Mouse (Mus musculus) left cerebral cortex, adult 9 months (tissue): ENCODE data around the gene Grhl1.
"Not testable (repeated sequence)": the region's sequence is repeated elsewhere in the genome, so short reads cannot be mapped to it uniquely, and the experiment has no call there.

Experiments
- DNase-seq, 2 experiments: peaks; one replicate each; pipeline ENCODE4 v3.0.0; 2022; ENCODE audit warnings: low spot score in 2 of 2

The Grhl1 gene

DNA sequence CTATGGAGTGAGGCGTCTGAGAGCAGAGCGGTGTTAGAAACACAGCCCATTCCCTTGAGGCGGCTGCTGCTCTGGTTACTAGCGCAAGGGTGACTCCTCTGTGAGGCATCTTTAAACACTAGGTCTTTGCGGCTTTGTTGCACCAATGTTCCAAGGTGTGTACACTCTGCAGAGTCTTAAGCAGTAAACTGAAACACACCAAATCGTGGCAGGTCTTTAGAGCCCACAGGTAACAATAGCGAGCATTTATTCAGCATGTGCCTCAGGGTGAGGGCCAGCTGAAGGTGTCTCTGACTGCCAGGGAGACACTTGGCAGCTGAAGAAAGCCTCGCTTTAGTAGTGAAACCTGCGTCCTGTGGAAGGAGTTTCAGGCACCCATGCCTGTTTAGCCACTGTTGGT lies 20.0 kb downstream of the Grhl1 start:
- DNase-seq = no peak

- DNase-seq = peak in 1 of 2 experiments; percentile 59
Measured at GRCm38 (mm10) chr12:24592956-24593672, 21.0 kb downstream of the Grhl1 start.

GRCm38 (mm10) chr12:24597376-24597775 lies 25.3 kb downstream of the Grhl1 start:
- DNase-seq = no peak

- DNase-seq = no peak
Measured at GRCm38 (mm10) chr12:24599366-24599895, 27.3 kb downstream of the Grhl1 start.

GRCm38 (mm10) chr12:24600074-24600473 lies 28.0 kb downstream of the Grhl1 start:
- DNase-seq = no peak

- peak; percentile 35 to 87 for DNase-seq
Measured at GRCm38 (mm10) chr12:24600806-24601205, 28.7 kb downstream of the Grhl1 start.

DNA sequence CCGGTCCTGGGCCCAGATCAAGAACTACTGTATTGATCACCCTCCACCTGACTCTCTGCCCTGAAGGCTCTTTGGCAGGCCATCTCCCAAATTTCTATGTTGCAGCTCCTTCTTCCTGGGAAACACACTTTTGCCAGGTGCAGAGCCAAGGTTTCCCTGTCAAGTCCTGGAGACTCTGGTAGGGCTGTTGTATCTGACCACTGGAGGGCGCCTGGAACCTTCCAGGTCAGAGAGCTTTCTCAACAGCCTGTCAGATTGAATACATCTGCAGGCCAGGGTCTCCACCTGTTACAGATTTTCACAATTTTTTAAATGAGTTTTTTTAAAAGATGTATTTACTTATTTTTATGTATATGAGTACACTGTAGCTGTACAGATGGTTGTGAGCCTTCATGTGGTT lies 31.2 kb downstream of the Grhl1 start:
- peak in 1 of 2 experiments; percentile 69 for DNase-seq

DNA sequence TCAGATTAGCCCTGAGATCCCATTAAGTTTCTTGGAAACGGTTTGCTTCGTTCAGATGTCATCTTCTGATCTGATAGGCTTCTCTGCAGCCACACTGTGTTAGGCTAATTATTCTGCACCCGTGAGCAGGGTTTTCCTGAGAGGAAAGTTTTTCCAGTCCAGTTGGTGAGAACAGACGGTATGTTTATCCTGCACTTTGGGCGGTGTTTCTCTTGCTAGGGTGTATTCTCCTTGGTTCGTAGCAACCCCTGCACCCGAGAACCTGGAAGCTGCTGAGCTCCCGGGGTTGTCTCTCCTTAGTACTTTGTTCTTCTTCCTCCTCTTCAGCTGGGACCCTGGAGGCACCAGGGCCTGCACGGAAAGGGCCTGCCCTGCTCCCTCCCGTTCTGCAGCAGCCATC lies 34.1 kb downstream of the Grhl1 start:
- no peak for DNase-seq

GRCm38 (mm10) chr12:24612591-24612990 lies 40.5 kb downstream of the Grhl1 start:
- no peak for DNase-seq

DNA sequence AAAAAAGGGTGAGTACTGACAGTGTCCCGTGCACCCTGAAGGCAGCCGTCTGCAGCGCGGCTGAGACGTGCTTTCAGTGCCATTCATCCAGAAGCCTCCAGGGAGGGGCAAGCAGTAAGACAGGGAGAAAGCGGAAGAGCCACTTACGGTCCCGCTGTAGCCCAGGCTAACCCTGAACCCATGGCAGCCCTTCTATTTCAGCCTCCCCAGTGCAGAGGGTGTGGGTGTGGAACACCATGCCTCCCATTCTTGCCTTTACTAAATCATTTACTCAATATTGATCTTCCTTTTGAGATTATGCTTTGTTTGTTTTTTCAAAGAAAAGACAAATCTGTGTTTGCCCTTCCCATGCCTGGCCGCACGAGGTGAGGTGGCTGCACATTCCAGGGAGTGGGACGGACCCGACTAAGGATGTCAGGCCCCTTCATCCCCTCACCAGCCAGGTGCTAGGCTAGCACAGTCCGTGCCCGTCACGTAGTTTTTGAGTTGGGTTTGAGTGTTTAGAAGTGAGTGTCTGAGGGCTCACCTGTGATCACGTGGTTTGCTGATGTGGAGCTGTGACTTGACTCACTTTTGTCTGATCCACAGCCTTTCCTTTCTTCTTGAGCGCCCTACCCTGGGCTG lies 42.5 kb downstream of the Grhl1 start:
- no peak for DNase-seq

- no peak for DNase-seq
Measured at GRCm38 (mm10) chr12:24615140-24615539, 43.1 kb downstream of the Grhl1 start.

GRCm38 (mm10) chr12:24619436-24619835 lies 47.4 kb downstream of the Grhl1 start:
- DNase-seq = no peak

DNA sequence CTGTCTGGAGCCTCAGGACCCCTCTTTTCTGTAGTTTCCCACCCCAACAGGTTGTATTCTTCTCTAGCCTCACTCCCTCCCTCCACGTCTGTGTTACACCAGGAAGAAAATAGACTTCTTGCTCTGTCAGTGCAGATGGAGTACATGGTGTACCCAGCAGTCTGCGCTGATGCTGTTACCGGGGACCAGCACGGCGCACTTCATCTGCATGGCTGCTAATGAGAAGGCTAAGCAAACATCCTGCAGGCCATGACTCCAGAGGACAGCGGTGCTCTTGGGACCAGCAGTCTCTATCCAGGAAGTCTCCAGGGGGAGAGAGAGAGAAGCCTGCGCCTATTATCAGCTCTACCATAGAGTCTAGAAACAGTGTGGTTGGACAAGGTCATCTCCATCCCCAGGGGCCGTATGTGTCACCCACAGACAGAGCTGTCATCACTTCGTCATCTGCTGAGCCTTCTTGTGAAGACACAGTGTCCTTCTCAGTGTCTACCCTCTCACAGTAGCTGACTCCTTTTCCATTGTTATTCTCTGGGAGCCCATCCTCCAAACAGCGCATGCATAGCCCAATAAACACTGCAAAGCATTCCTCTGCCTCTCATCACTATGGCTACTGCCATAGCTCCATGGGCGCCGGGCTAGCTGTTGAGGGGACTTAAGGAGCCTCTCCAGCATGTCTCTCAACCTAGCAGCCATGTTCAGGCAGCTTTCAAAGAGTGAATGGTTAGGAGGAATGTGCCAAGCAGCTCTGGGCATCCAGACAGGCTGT lies 51.6 kb downstream of the Grhl1 start:
- no peak for DNase-seq

DNA sequence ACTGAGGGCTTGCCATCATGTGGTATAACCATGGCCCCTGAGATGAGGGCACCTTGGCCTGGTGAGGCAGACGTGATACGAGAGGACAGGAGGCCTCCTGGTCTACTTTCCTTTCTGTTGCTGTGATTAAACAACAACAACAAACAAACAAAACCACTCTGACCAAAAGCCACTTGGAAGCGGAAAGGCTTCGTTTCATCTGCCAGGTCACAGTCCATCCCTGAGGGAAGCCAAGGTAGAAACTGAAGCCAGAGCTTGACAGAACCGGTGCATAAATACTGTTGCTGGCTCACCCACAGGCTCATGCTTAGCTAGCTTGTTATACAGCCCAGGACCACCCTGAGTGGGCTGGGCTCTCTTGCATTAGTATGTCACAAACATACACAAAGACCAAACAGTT lies 54.3 kb downstream of the Grhl1 start:
- DNase-seq = no peak

GRCm38 (mm10) chr12:24627215-24627614 lies 55.1 kb downstream of the Grhl1 start:
- DNase-seq = no peak

DNA sequence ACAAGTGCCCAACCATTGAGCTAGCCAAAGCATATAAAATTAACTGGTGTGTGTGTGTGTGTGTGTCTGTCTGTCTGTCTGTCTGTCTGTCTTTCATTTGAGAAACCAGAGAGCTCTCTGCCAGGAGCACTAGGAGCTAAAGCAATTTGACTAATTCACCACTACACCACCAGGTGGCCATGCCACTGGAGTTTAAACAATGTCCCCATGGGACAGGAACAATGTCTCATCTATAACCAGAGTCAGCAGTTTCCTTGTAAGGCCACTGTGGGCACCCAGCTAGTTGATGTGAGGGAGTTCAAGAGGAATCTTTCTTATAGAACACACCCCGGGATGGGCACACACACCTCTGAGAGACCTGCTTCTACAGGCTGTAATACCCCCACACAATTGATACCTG lies 58.1 kb downstream of the Grhl1 start:
- DNase-seq = peak in 1 of 2 experiments; percentile 33

DNA sequence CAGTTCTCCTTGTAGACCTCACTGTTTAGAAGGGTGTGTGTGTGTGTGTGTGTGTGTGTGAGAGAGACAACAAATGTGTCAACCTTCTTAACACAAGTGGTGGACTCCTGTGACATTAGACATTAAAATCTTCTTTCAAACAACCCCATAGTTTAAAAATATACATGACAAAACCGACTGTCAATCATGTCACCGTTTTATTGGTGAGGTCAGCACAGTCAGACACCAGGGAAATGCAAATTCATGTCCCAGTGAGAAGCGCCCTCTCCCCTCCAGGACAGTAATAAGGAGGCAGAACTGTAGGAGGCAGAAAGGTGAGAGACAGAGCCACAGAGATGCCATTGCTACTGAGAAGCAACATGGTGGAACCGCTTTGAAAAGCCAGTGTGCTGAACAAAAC lies 60.3 kb downstream of the Grhl1 start:
- DNase-seq = no peak

- no peak for DNase-seq
Measured at GRCm38 (mm10) chr12:24633753-24634191, 61.7 kb downstream of the Grhl1 start.

- DNase-seq = no peak
Measured at GRCm38 (mm10) chr12:24634212-24634611, 62.1 kb downstream of the Grhl1 start.

DNA sequence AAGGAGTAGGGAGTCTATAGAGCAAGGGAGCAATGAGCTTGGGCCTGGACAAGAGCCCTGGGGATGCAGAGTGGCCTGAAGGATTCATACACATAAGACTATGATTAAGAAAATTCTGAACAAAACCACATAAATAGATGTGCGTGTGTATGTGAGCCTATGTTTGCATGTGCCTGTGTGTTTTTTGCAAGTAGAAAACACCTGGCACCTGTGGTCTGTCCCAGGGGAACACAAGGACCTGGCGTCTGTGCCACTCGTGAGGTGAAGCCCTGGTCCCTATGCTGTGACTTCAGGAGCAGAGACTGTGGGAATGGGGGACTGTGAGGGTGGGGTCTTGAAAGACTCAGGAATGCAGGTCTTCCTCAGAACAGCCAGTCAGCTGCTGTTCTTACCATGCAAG lies 62.6 kb downstream of the Grhl1 start:
- no peak for DNase-seq

GRCm38 (mm10) chr12:24638787-24639186 lies 66.7 kb downstream of the Grhl1 start:
- DNase-seq = not testable (repeated sequence)

- DNase-seq = peak in 1 of 2 experiments; percentile 39
Measured at GRCm38 (mm10) chr12:24642370-24642802, 70.3 kb downstream of the Grhl1 start.
